Mouse (Mus musculus) left cerebral cortex, adult 18-20 months (tissue): Measurements from ENCODE around the gene Dedd. TPM values are rescaled to one million over a fixed set of nuclear protein-coding genes. Genes with fewer than 3 reads are reported as not detected.

Experiments
- DNase-seq, 2 experiments: peaks; one replicate each; pipeline ENCODE4 v3.0.0; 2021 to 2022; ENCODE audit warnings: low spot score in 2 of 2, mixed read lengths in 1 of 2
- long read RNA-seq, 2 experiments: library from polyadenylated mRNA; stranded (forward); transcript quantifications; one replicate each; pipeline ENCODE4 v2.0.0; 2021
- total RNA-seq, 2 experiments: library from RNA; stranded (reverse); gene quantifications; 2 replicates each; pipeline ENCODE4 v1.2.3; 2021

Gene Dedd
- 10 to 100 TPM; 43.7 to 43.9 TPM for total RNA-seq
- long read RNA-seq, experiment 1, transcript Dedd-204 (6 exons, 2,563 nt): major isoform, 27 of 41 reads
- long read RNA-seq, experiment 1, partial matches to known transcripts: 0 of 41 reads
- long read RNA-seq, experiment 1, other reads (novel, unspliced or antisense): 11 of 41 reads
- long read RNA-seq, experiment 2, transcript Dedd-204 (6 exons, 2,563 nt): major isoform, 18 of 32 reads
- long read RNA-seq, experiment 2, partial matches to known transcripts: 1 of 32 reads
- long read RNA-seq, experiment 2, other reads (novel, unspliced or antisense): 8 of 32 reads

- peak; percentile 87 to 89 for DNase-seq
Measured at GRCm38 (mm10) chr1:171328839-171329432, at the start of gene Dedd. Gene Dedd (plus strand): TSS chr1:171329145.

DNA sequence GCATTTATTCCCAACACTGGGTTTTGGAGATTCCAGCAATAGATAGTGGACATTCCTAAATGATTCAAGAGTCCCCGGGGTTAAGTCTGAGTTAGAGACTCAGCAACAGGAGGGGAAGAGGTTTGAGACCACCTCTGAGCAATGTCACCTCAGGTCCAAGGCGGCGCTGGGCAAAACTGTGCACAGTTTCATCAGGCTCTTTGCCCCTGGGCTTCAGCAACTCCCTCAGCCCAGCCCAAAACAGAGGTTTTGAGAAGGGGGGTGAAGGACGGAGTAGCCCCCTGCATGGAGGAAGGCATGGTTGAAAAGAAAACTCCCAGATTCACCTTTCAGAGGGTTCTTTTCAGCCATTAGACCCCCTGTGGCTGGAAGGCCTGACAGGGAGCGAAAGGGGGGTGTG, 49.2 kb upstream of the Dedd start:
- no peak for DNase-seq

DNA sequence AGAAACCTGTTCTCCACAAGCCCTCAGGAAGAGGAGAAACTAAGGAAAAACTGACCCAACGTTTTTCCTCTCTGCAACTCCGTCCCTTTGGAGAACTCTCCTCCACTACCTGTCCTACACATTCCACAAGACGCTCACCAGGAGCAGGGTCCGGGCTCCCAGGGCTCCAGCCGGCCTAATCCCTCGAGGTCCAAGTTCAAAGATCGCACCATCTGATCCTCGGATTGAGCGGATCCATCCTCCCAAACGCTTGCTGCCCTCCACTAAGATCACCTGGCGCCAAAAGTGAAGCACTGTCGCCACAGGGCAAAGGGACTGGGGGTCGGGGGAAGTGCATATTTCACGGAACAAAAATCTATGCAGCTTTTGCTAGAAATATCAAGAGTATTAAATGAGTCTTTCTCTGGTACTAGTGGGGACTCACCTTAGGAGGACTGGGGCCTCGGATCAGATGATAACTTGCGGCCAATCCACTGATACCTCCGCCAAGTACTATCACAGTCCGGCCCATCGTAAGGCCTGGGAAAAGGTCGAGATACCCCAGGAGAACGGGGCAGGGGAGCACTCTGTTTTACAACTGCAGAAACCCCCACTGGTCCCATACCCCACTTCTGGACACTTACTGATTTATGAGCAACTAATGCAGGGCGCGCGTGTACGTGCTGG, 48.6 kb upstream of the Dedd start:
- peak; percentile 1 to 8 for DNase-seq

- DNase-seq: peak; percentile 88 to 92
Measured at GRCm38 (mm10) chr1:171280916-171281527, 47.9 kb upstream of the Dedd start, which contains the start of gene Ppox. Gene Ppox (minus strand): TSS chr1:171281186.

DNA sequence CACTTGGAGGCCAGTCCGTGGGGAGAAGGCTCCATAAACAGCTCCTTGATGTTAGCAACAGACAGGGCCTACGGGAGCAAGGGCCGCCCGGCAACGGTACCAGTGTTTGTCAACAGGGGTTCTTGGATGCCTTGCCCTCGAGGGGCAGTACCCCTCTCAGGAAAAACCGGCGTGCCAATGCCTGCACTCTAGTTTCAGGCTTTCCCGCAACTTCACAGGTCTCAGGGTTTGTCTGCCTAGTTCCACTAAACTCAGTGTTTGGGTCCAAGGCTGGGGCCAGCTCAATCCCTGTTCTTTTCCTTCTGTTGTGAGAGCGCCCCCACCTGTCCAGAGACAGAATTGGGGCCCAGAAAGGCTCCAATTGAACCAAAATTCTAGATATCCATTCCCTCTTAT, 47.4 kb upstream of the Dedd start:
- peak; percentile 77 to 81 for DNase-seq

DNA sequence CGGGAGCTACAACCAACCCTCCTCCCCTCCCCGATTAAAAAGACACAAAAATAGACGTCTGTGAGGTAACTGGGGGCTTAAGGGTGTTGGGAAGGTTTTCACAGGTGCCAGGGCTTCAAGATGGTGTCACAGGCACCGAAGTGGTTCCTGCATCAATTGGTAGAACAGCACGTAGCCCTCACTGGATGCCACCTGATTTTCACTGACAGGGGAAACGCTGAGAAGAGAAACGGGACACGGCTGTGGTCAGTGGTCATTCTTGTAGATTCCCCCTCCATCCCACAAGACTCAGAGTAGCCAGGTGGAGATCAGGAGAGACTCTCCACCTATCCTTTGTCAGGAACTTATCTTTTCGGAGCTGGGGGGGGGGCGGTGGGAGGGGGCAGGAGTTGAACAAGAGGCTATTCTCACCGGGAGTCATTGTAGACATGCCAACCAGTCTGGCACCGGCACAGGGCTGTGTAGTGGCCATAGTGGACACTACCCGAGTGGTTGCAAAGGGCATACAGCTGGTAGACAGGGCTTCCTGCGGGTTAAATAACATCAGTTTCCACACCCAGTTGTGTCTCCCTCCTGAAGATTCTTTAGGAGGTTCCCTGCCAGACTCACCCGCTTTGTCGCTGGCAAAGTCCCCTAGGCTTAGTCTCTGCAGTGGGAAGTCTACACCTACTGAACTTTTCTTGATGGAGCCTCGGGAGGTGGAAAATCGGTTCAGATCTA, 46.7 kb upstream of the Dedd start:
- DNase-seq: peak in 1 of 2 experiments; percentile 1

- DNase-seq: peak in 1 of 2 experiments; percentile 1
Measured at GRCm38 (mm10) chr1:171283188-171284160, 45.5 kb upstream of the Dedd start.

GRCm38 (mm10) chr1:171284491-171284890, 44.5 kb upstream of the Dedd start:
- peak in 1 of 2 experiments; percentile 2 for DNase-seq

- DNase-seq: no peak
Measured at GRCm38 (mm10) chr1:171285096-171285892, 43.7 kb upstream of the Dedd start.

- no peak for DNase-seq
Measured at GRCm38 (mm10) chr1:171286517-171286916, 42.4 kb upstream of the Dedd start.

DNA sequence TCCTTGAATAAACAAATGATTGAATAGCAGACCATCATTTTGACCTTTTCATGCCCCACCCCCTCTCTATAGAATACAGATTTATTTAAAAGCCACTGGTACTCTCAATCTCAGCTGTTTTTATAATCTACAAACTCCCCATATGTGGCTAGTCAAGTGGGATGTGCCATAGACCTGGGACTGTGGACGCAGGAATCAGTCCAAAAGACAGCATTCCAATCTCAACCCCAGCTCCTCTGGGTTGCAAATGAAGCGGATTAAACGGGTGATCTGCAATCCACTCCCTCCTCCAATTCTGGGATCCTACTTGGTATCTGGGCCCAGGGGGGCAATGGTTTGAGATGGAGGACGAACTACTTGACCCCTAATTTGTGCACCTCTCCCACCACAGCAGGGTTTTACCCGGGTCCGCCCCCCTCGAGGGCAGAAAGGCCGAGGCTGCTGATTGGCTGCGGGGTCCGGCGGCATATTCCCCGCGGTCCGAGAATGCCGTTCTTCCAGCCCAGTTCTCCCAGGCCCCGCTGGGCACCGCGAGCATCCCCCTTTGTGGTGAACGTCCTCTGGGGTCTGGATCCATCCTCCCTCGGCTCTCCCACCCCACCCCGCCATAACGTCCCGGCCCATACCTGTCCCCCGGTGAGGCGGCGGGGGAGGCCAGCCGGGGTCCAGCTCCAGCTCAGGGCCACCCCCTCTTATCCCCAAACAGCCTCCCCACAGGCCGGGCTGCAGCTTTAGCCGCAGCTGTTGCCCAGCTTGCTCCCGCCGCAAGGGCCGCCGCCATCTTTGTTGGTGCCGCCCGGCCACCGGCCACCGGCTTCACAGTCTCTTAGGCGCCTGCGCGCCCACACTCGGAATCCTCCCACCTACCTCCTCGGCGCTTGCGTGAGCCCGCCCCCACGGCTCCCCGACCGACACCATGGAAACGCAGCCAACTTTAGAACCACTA, 41.5 kb upstream of the Dedd start, which contains the start of gene Usp21:
TSS of gene Usp21 (minus strand) at position 856 of the 946 bp plus-strand sequence.
- DNase-seq: peak; percentile 93 to 95

DNA sequence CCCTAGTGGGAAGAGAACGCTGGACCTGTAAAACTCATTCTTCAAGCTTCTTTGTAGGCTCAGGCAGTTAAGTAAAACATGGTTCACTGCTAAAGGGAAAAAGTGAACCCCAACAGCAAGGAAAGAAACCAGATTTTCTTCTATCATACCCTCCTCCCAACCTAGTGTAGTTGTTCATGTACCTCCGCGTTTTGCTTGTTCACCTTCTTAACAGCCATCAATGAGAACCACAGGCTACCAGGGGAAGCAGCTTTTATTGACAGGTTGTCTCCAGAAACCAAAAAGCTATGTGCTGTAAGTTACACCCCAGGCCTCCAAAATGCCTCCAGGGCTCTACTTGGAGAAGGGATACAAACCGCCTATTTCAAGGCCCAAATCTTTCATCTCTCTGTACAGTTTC, 40.6 kb upstream of the Dedd start:
- DNase-seq: no peak

DNA sequence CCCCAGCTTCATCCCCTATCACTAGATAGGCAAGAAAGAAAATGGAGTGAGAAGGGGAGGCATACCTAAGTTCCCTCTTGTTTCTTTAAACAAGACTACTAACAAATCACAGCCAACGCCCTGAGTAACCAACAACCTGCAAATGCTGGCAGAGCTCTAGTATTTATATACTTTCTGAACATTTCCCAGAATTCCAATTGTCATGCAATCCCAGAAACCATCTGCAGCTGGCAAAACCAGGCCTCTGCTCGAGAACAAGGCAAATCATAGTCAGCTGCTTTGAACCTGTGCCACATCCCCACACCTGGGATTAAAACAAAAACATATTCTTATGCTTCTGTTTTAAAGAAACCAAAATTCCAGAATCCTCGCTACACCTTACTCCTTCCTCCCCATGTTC, 35.6 kb upstream of the Dedd start:
- no peak for DNase-seq

DNA sequence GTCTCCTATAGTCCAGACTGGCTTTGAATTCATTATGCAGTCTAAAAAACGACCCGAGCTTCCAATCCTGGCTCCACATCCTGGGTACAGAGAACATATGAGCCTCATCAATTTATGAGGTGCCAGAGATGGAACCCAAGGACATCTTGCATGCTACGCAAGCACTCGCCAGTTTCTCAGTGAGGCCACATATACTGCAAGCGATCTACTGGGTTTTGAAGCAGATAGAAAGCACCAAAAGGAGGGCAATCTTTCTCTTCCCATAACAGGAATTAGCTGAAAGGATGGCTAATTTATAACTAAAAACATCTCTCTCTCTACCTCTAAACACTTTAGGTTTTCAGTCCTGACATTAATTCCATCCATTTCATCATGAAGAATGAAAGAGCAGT, 35.0 kb upstream of the Dedd start:
- DNase-seq: no peak

- DNase-seq: peak; percentile 71 to 85
Measured at GRCm38 (mm10) chr1:171294298-171295062, 34.5 kb upstream of the Dedd start, which contains the start of gene Ufc1. Gene Ufc1 (minus strand): TSS chr1:171295024.

- no peak for DNase-seq
Measured at GRCm38 (mm10) chr1:171295063-171295402, 33.9 kb upstream of the Dedd start.

GRCm38 (mm10) chr1:171298226-171298625, 30.7 kb upstream of the Dedd start:
- DNase-seq: no peak
